Mouse (Mus musculus) ovary, postnatal 14 days (tissue): ENCODE results near the gene Osgep.
A peak's percentile ranks its signal among the peaks of the same experiment; 100 is the strongest.
"Not testable (repeated sequence)": the region's sequence is repeated elsewhere in the genome, so short reads cannot be mapped to it uniquely, and the experiment has no call there.

Experiments used
- DNase-seq: peaks from one replicate; pipeline ENCODE4 v3.0.0; 2022; ENCODE audit warnings: low spot score

Gene Osgep

DNA sequence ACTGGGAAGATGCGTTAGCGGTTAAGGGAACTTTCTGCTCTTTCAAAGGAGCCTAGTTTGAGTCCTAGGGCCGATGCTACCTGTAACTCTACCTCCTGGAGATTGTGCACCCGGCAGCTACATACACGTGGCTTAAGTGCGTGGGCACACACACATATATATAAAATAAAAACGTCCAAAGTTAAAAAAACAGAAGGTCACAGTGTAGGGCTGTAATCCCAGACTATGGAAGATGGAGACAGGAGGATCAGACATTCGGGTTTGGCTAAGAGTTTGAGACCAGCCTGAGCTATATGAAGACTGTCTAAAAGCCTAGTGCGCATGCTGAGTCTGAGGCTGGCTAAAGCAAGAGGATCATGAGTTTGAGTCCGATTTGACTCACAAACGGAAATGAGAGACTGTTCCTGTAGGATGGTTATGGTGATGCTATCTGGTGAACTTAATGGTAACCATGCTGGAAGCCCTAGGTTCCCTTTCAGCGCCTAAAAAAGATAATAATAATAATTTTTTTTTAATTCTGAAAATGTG is 6.9 kb upstream of the Osgep start:
- no peak for DNase-seq

DNA sequence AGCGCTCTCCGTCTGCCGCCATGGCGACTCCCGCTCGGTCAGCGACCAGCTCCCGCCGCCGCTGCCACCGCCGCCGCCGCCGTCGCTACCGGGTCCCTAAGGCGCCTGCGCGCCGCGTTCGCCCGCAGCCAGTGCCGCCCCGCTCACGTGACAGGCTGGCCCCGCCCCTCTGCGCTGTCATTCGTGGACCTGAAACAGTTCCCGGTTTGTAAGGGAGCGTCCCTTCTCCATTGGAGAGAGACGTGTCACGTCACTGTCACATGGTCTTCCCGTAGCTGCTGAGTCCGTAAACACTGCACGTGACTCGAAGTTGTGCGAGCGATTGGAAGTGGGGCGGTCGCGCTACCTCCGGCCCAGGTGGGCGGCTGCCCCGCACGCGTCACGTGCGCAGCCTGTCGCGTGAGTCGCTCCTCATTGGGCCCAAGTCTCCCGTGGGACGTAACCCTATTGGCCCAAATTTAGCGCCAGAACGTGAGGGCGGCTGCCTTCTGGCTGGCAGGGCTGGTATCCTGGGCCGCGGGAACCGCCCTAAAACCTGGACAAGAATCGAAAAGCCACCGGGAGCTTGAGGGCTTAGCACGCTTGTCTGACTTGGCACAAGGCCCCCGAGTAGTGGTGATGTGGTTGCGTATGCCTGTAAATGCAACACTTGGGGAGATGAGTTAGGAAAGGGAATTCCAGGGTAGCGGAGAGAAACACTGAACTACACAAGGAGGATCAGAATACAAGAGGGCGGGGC is 6.2 kb upstream of the Osgep start, which contains the start of the genes Pip4p1 and Pnp:
TSS of gene Pip4p1 (minus strand) at position 103 of the 739 bp plus-strand sequence.
TSS of gene Pnp (plus strand) at position 329 of the 739 bp plus-strand sequence.
- DNase-seq: peak; percentile 98

DNA sequence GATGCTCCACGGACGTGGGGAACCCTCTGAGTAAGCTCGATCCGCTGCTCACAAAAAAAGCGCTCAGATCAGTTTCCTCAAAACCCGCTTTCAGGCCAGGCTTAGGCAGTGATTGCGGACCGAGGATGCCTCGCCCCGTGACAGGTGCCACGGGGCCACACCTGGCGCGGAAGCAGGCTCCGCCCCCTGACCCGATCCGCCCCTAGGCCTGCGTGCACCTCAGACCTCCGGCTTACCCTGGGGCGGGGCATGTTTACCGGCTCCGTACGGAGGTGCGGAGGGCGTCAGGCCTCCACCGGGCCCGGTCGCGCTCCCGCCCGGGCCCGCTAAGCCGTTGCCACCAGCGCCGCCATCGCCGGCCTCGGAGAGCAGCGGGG is 5.7 kb upstream of the Osgep start:
- DNase-seq: peak; percentile 50

DNA sequence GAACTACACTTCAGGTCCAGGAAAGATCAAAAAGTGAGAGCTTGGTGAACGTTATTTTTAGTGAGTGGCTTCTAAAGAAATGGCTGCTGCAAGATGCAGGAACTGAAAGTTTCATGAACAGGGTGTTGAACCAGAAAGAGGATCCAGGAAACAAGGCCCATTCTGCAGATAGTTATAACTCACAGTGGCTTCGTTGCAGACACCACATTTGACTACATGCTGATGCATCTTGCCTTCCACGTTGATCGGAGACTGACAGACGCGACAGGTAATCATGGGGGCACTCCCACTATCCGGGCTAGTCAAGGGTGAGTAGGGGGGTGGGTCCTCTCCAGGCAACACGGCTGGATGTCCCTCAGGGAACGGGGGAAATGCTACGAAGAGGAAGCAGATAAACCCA is 5.3 kb upstream of the Osgep start:
- no peak for DNase-seq

DNA sequence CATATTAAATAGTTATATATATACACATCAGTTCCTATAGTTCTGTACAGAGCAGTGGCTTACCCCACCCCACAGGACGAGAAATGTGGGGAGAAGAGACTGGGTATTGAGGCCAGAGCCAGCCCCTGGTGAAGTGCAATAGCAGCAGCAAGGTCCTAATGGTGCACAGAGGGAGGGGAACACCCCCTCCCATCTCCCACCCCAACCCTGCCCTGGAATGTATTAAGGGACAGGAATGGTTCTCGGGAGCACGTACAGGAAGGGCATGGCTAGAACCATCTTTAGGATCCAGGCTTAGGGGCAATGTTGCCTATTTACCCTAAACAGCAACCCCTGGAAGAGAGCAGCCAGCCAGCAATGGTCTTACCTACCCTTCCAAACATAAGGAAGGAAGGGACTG is 2.7 kb upstream of the Osgep start:
- DNase-seq: no peak

DNA sequence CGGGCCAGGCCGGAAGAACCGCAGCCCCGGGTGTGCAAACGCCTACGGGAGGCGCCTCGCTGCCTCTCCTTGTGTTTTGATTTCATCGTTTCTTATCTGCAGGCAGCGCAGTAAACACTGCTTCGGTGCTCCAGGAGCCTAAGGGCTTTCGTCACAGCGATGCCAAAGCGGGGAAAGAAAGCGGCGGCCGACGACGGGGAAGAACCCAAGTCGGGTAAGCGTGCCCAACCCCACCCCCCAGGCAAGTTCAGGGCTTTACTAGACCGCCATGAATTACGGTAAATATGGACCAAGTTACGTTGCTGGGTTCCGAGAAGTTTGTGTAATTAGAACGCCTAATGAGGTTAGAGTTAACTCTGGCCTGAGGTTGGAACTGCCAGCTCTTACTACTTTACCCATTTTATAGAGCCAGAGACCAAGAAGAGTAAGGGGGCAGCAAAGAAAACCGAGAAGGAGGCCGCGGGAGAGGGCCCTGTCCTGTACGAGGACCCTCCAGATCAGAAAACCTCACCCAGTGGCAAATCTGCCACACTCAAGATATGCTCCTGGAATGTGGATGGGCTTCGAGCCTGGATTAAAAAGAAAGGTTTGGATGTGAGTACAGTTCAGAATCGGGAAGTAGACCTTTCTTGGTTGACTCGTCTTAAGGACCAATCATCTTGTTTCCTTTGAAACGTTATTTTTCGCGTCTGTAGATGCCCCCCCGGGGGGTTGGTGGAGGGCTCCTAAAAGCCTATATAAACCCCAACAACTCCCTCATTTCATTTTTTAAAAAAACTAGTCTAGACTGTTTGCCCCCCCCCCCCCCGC is 623 bp upstream of the Osgep start:
- DNase-seq: no peak

DNA sequence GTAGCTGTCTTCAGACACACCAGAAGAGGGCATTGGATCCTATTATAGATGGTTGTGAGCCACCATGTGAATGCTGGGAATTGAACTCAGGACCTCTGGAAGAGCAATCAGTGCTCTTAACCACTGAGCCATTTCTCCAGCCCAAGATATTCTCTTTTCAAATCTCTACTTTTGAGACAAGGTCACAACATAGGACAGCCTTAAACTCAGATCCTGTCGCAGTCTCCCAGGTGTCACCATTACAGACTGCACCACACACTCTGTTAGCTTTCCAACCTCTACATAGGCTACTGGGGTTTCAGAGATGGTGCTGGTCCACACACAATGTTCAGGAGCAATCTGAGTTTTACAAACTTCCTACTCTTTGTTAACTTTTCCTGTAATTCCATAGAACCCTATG is 1.3 kb downstream of the Osgep start:
- DNase-seq: not testable (repeated sequence)

DNA sequence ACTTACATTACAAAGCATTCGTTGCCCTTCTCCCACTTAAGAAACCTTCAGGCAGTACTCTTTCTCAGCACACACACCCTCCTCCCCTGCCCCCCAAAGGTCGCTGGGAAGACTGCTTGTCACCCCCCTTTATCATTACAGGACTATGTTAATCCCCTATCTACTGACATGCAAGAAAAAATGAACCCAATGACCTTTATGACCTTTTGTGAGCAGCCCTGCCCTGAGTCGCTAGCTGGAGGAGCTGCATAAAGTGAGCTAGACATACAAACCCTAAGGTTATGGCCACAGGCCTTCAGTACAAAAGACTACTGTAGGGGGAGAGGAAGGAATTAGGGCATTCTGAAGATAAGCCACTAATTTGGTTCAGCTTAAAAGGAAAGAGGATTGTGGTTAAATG is 13.3 kb downstream of the Osgep start:
- no peak for DNase-seq

DNA sequence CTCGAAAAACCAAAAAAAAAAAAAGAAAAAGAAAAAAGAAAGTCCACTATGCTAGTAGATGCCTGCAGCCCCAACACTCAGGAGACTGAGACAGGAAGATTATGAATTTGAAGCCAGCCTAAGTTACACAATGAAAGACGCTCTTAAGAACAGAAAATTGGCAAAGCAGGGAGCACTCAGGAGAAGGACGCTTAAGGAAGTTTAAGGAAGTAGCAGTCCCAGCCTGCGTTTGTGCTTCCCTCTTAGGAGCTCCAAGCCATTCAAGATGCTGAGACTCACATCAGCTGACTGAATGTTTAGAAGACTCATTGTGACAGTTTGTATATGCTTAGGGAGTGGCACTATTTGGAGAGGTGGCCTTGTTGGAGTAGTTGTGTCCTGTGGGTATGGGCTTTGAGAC is 16.6 kb downstream of the Osgep start:
- DNase-seq: no peak

DNA sequence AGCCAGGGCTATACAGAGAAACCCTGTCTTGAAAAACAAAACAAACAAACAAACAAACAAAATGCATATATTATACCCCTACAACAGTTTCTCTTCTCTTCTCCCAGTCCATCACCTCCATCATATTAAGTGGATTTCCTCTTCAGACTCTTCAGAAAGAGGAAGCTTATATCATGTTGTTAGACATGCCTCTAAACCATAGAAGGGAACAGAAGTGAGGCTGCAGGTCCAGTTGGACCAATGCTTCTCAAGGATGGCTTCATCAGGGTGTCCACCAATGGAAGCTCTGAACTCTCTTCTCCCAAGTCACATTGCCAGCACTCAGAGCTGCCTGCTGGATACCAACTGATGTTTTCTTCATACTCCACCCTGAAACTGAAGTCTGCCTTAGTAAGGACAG is 19.4 kb downstream of the Osgep start:
- not testable (repeated sequence) for DNase-seq

DNA sequence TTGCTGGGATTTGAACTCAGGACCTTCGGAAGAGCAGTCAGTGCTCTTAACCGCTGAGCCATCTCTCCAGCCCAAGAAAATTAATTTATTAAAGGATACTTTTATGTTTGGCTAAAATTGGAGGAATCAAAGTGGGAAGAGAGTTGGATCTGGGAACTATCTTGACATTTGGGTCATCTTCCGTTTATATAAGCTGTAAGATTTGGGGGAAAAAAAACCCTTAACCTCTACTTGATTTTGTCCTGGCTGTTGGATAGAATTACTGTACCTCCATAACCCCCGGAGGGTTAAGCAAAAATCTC is 19.9 kb downstream of the Osgep start:
- no peak for DNase-seq

DNA sequence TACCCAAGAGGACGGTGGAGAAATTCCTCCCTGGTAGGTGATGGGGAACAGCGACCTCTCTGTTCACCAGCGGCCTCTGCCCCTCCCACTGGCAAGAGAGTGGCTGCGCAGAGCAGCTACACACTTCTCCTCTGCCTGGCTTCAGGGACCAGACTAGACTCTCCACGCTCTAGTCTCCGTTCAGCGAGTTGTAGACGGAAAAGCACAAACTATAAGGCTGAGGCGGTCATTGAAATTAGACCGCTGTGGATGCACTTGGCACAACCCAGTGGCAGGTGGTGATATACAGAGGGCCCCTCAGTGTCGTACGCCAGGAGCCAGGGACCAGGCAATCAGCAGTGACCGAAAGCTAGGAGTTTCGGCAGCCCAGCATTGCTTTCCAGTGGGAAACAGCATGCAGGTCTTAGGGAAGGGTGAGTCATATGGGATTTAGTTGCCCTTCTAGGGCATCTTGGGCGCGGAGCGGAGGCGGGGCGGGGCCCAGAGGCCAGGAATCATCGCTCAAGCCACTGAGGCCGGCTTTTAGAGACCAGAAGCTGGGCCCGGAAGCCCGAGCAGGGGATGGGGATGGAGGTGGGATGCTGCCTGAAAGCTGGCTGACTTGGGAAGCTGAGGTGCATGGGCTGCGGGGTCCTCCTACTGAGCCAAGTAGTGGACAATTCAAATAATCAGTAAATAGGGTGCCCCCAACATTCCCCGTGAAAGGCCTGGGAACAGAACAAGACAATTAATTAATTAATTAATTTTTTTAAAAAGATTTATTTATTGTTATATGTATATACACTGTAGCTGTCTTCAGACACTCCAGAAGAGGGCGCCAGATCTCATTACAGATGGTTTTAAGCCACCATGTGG is 20.5 kb downstream of the Osgep start:
- no peak for DNase-seq

DNA sequence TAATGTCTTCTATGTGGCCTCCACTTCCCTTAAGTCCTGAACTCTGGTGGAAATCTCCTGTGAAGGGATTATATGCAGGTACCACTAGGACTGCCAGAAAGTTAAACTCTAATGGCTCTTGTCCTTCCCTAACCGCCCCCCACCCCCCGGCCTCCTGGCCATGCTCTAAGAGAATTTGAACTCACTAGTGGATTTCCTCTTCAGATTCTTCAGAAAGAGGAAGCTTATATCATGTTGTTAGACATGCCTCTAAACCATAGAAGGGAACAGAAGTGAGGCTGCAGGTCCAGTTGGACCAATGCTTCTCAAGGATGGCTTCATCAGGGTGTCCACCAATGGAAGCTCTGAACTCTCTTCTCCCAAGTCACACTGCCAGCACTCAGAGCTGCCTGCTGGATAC is 26.7 kb downstream of the Osgep start:
- DNase-seq: not testable (repeated sequence)

DNA sequence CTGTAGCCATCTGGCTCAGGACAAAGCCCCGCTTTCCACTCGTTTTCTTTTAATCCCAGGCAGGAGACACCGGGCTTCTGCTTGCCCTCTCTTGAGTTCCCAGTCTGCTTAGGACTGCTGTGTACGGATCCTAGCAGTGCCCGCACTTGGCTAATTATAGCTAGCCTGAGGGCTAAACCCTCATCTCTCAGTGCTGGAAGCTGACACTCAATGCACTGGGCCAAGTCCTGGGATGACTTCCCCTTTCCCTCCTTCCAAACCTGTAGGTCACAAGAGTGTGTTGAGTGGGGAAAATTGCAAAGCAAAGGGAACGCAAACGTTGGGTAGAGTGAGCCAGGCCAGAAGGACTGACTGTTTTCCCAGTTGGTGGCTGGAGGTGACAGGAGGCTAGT is 27.3 kb downstream of the Osgep start, which contains the start of gene Klhl33:
TSS of gene Klhl33 (minus strand) at position 134 of the 392 bp plus-strand sequence.
- no peak for DNase-seq

DNA sequence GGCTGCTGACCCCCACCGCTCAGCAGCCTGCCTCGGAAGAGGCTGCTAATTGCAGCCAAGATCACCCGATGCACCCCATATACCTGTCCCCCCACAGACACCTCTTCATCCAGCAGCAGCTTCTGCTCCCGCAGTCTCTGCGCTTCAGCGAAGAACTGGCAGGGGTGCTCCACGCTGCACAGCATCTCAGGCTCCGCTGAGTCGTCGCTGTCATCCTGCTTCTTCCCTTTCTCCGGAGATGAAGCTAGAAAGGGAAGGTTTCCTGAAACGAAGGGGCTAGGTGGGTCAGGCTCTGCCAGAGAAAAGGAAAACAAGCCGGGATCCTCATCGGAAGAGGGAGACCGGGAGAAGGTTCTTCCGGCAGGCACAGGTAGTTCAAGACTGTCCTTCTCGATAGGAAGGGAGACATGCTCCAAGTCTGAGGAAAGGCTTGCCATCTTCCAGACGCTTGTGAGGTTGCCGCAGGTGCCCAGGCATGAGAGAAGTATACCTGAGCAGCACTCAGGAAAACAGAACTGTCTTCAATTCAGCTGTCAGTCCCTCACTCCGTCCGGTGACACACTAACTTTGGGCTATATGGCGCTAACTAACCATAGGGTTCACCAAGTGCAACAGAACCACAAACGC is 27.8 kb downstream of the Osgep start:
- DNase-seq: no peak

DNA sequence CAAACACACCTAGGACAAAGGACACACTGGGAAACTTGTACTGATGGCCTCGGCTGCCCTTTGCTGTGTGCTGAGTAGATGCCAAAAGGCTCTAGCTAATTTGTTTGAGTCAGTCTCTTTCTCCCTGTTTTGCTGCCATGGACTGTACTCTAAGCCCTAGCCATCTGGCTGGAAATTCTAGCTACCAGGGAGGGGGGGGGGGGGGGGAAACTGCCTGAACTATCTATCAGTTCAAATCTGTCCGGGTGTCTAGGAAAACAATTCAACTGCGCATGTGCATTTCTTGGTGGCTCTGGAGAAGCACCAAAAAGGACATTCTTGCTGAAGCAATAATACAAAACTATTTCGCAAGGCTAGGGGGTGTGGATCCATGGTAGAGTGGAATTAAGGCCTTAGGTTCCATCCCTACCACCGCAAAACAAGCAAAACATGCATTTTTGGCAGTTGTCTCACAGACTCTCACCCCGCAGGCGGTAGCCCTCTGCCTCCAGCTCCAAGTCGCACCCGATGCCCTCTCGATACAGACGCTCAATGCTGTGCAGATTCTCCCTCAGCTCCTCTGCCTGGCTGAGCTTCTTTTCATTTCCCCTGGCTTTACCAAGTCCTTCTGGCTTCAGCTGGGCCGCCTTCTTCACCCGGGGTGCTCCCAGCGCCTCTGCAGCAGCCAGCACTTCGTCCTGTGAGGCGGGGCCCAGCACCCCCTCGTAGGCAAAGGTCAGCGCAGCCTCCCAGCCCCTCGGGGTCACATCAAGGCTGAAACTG is 28.5 kb downstream of the Osgep start:
- DNase-seq: peak; percentile 36

DNA sequence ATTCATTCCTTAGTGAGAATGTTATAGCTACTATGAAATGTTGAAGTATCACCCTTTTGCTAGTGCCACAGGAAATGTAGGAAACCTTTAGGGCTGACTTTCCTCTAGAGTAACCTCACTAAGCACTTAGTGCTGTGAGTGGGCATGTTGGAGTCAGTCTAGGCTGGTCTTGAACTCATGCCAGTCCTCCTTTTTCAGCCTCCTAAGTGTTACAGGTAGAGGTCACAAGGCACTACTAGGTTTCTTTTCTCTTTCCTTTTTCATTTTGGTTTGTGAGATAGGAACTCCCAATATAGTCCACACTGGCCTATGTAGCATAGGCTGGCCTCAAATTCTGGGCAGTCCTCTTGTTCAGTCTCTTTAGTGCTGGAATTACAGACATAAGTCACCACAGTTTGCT is 29.3 kb downstream of the Osgep start:
- DNase-seq: no peak

DNA sequence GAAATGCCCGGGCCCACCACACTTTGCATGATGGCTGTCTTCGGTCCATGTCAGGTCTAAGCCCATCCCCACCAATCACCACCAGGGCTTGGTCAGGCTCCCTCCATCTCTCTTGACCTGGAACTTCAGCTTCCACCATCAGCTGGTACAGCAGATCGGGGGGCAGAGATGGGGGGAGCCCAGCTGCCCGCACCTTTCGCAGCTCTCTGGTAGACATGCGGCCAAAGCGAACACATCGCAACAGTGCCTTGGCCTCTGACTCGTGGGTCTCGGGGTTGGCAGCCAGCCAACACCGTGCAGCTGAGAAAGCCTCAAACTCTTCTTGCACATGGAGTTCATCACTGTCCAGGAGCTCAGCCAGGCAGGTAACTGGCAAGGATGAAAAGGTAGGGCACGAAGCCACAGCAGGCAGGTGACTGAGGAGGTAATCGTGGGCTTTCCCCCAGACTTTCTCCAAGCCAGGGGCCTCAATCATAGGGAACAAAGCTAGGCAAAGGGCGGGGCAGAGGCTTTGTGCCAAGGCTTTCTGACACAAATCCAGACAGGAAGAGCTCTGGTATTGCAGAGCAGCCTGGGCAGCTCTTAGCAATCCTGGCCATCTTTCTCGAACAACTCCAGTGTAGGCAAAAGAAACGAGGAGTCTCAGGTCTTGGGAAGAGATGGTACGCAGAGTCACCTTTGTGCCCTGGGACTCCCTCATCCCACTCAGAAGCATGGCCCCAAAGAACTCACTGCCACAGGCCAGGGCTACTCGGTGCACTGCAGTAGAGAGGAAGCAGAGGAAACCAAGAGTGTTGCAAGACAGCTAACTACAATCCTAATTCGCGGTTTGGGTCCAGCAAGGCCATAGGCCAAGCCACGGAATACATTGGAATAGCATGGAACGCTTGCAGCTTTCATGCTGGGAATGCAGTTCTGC is 31.9 kb downstream of the Osgep start:
- DNase-seq: peak; percentile 25

DNA sequence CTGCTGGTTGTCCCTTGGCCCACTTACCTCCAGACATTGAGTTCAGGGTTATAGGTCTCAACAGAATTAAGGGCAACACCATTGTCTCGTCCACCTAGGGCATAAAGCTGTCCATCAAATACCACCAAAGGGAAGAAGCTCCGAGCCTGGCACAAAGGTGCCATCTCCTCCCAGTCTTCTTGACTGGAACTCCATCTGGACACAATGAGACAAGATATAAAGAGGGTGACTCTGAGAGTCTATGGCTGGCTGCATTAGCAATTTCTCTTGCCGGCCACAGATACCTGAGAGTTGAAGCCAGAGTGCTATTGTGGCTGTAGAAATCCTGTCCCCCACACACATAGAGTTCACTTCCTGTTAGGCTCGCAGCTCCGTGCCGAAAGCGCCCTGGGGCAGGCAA is 32.6 kb downstream of the Osgep start:
- DNase-seq: no peak

DNA sequence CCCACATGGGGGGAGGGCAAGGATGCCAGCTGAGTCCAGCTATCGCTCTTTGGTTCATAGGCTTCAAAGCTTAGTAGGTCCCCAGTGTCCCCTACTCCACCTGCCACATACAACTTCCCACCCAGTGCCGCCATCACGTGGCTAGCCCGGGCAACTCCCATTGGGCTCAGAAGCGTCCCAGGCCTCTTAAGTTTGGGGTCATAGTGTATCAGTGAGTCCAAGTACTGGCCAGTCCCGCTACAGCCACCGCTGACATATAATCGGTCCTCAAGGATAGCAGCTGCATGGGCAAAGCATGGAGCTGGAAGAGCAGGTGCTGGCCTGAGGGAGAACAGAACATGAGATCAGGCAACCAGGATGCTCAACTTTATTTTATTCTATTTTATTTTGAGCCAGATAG is 33.1 kb downstream of the Osgep start:
- DNase-seq: no peak
